Mouse (Mus musculus) E14TG2a.4 (cell line): ENCODE measurements at regions not wholly inside any gene's neighbourhood (a gene's known extent, or its start where the extent isn't known, plus 50 kb on each side); places are given as distances from the start of the nearest gene placed in this dataset.

ENCODE experiments used
- CTCF ChIP-seq: conservative IDR thresholded peaks from 2 replicates; pipeline ENCODE4 v1.5.1; 2014; ENCODE audit warnings: low read length
- NANOG ChIP-seq: IDR thresholded peaks from 2 replicates; pipeline ENCODE4 v1.6.1; 2014; ENCODE audit warnings: borderline replicate concordance, low read length, mixed read lengths
- POU5F1 ChIP-seq: IDR thresholded peaks from 2 replicates; pipeline ENCODE4 v1.6.1; 2014; ENCODE audit warnings: low read length, borderline replicate concordance

DNA sequence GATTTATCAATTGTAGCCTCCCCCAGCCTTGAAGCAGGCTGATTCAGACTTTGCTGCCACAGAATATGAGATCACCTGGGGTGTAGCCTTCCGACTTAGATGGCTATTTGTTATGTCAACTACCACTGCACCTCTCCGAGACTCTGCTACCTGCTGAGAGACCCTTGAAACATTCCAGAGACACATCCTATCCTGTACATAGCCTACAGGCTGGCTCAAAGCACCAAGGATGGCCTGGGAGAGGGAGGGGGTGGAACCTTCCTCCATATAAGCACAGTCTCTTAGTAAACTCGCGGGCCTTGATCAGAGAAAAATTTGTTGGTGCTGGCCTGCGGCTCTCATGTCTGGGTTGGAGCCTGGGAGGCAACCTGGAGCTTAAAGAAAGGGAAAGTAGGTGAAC, 349.8 kb downstream of the Dync2h1 start:
- TF ChIP-seq POU5F1 (no peak), CTCF (no peak), NANOG (no peak)
